Mouse (Mus musculus): ENCODE results near the gene Bcl11a. TPM values are rescaled to one million over a fixed set of nuclear protein-coding genes. Genes with fewer than 3 reads are reported as not detected.

Gene Bcl11a
- polyA plus RNA-seq, 2 experiments from 2014 or later = 0.37 to 0.96 TPM

DNA sequence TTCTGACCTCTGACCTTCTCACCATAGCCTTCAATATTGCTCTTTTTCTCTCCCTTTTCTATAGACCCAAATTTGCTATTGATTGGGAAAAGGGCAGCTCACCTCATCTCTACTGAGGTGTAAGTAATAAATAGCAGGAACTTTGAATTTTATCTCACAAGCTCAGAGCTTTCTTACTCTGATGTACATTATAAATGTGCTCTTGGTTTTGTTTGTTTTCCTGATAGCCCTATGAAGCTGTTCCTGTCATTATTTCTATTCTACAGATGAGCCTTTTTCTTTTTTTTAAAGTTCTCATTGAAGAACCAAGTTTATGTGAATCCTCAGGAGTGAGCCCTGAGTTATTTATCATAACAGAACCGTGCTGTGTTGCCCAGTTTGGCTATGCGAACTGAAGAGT is 55.0 kb downstream of the Bcl11a start:
- ATAC-seq = no peak

GRCm38 (mm10) chr11:24133484-24133883 is 55.6 kb downstream of the Bcl11a start:
- no peak for ATAC-seq

DNA sequence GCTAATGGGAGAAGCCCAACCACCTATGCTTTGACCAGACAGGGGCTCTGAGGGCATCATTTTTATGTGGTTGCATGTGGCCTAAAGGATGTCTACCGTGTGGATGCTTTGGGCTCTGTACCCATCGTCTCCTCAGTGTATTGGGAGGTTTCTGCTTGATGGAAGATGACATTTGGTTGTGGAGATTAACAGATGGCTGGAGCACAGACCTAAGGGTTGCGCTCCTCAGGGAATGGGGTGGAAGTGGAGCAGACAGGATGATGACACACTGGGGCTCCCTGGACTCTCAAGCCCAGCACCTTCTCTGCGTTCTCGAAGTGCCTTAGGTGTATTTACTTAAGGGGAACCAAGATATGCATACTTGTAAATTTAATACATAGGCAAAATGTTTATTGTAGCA is 56.1 kb downstream of the Bcl11a start:
- ATAC-seq = no peak

DNA sequence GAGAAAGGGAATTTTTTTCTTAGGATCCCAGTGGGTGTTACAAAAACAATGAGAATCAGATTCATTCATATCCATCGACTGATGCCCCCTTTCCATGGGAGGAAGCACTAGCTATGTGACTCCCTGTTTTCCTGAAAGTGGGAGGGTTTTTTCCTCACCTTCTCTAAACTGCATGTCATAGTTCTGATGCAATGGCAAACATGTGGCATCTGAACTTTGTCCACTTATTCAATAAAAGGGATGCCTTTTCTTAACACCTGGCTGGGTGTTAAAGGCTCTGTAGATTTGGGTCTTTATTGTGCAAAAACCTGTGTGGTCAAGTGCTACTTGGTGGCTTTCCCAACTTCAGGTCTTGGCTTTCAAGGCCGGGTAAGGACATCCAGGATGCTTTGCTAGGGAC is 57.4 kb downstream of the Bcl11a start:
- ATAC-seq = no peak

- no peak for ATAC-seq
These were observed 58.4 kb downstream of the Bcl11a start for GRCm38 (mm10) chr11:24136084-24136785.

DNA sequence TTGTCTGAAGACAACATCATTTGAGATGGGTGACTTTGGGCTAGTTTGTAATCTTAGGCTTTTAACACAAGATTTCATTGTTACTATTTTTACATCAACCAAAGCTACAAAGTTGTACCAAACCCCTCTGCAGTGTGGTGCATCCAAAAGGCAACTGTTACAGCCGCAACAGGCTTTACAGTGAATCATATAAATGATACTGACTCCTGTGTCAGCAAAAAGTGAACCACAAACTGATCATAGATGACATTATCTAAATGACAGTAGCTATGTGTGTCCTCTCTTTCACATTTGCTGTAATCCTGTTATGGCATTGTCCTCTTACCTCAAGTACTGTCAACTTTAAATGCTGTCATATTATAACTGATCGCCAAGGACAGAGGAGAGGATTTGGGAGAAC is 60.0 kb downstream of the Bcl11a start:
- no peak for ATAC-seq

GRCm38 (mm10) chr11:24138600-24139375 is 60.9 kb downstream of the Bcl11a start:
- no peak for ATAC-seq

DNA sequence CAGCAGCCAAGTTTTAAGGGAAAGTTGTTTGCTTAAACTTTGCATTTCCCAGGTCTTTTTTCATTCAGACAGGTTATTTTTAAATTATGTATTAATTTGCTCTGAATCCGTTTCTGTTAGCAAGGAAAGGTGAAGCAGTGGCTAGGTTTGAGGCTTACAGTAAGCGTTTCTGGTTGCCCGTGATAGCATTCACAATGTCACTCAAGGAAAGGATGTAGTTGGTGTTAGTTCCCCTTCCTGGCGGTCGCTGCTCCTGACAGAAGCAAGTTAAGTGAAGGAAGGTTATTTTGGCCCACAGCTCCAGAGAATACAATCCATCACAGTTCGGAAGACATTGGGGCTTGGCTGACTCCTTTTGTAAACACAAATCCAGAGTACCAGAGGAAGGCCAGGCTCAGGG is 61.6 kb downstream of the Bcl11a start:
- ATAC-seq = no peak

- ATAC-seq = no peak
These were observed 62.1 kb downstream of the Bcl11a start for GRCm38 (mm10) chr11:24139952-24140351.

DNA sequence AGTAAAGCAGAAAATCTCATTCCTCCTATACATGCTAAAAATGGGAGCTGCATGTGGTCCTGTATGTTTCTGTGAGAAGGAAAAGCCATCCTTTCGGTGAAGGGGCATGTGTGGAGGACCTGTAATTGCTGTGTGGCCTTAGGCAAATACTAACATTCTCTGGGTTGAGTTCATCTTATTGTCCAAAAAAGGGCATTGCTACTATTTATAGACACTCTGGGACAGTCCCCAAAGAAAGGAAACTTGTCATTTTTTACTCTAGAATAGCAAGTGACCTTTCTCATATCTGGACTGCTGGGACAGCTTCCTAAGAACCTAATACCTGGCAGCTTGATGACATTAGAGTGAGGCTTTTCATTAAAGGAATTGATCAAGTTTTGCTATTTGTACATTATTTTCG is 63.1 kb downstream of the Bcl11a start:
- no peak for ATAC-seq

DNA sequence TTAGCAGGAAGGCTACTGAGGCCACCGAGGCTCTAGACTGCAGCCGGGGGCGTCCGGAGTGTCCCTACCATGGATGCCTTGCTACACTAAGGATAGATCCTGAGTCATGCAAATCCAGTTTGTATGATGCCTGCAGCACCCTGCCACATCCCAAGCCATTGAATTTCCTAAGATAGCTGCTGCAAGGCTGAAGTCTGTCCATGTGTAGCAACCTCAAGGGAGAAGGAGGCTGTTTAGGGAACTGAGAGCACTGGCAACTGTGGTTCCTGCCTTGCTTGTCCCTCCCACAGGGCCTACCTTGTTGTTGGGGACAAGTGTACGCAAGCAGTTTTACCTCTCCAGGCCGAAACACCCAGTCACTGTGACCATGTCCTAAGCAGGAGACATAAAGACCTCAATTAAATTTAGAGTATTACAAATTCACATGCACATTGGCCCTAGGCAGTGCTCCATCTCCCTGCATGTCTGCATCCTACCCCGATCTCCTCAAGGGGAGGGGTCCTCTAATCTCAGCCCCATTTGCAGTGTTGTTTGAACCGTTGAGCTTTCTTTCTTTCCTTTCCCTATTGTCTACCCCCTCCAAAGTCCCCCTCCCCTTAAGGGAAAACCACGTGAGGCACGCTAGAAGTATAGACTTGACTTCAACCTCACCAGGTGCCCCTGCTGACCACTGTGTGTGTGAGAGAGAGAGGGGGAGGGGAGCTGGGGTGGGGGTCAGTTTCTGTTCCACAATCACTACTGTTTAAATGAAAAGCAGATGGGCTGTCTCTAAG is 63.8 kb downstream of the Bcl11a start:
- ATAC-seq = no peak

- ATAC-seq = no peak
These were observed 64.5 kb downstream of the Bcl11a start for GRCm38 (mm10) chr11:24142316-24142715.

GRCm38 (mm10) chr11:24144159-24144946 is 66.5 kb downstream of the Bcl11a start:
- ATAC-seq = no peak

GRCm38 (mm10) chr11:24146034-24146433 is 68.2 kb downstream of the Bcl11a start:
- ATAC-seq = no peak

DNA sequence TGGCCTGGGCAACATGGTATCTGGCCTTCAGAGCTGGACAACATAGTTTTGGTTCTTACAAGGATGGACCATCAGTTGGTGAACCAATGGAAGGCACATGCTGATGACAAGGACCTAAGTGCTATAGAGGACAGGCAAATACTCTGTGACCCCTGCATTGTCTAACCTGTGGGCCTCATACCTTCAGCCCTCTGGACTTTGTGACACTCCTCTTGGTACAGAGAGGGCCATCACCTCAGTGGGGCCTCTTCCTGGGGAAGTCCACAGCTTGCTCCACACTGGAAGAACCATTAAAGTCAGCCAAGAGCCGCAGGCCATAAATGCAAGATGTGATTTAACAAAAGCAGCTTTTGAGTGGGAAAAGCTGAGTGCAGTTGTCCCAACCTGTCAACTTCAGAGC is 68.6 kb downstream of the Bcl11a start:
- no peak for ATAC-seq

DNA sequence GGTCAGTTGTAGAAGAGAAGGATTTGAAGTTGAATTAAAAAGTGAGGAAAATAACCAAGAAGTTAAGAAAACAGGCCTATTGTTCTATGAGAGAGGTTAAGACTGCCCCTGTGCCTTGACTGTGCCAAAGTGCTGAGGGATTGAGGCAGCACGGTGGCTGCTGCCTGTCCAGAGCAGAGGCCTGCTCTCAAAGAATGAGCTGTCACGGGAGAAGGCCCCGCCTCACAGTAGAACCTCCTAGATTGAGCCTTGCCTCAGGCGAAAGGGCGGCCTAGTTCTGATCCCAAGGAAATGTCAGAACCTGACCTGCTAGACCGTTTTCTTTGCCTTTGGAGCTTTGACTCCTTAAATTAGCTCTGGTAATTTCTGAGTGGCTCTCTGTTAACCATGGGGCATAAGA is 69.8 kb downstream of the Bcl11a start:
- ATAC-seq = no peak

DNA sequence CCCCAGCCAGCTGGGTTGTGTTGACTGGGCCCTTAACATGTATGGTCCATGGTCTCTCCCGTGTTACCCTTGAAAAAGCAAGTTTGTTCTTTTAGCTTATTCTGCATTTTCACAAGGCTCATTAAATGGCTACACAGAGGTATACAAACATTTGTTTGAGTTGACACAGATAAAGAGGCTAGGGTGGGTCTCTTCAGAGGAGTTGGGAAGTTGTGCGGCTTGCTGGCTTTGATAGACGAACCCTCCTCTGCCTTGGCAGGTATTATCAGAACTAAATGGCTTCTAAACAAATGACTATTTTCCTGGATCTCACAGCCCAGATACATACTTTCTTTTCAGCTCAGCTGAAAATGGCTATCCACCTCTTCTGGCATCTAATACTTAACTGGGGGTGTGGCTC is 70.7 kb downstream of the Bcl11a start:
- ATAC-seq = no peak

- ATAC-seq = no peak
These were observed 71.8 kb downstream of the Bcl11a start for GRCm38 (mm10) chr11:24149462-24150220.

DNA sequence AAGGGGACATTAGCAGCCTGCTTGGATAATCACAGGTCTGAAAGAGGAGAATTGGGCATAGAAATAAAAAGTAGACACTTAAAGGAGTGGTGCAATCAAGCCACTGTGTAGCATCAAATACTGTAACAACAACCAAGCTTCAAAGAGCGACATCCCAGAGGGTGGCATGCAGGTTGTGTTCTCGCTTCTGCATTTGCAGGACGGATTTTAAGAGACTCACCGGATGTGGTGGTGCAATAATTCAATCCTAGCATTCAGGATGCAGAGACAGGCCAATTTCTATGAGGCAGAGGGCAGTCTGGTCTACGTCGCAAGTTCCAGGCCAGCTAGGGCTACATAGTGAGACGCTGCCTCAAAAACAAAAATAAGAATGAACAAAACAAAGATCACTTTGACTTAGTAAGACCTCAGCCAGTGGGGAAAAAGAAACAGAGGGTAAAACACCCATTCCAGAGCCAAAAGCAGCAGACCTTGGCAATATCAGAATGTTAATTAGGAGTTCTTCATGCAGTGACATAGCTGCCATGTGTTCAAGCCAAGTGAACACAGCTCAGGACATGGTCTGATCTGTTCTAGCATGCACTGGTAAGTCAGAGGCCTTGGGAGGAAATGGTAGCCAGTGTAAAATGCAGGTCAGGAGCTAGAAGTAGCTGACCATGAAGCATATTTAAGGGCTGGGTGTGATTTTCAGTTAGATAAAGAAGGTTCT is 74.4 kb downstream of the Bcl11a start:
- no peak for ATAC-seq

- ATAC-seq = no peak
These were observed 75.2 kb downstream of the Bcl11a start for GRCm38 (mm10) chr11:24153049-24153448.

DNA sequence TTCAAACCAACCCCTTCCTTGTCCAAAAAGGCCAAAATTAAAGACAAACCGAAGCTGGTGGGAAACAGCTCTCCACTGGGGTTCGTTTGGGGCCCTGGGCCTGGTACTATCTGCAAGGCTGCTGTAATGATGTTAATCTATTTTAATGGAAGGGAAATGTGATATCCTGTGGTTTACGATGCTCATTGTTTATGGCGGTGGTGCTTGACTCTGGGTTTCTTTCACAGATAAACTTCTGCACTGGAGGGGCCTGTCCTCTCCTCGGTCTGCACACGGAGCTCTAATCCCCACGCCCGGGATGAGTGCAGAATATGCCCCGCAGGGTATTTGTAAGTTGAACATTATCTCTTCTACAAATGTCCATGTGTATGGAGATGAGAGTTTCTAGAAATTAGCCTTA is 80.2 kb downstream of the Bcl11a start:
- no peak for ATAC-seq
